21 mouse cellular contexts compared by ENCODE assay signal in genomic region chr14:87433390-87433915, GRCm38 (mm10).
"Had no signal": no experiment of that assay in that cellular context is flagged by ENCODE, and none has a peak within 500 bp of the region (broad histone marks: within the 10 kb centered on the region; RNA-seq: fewer than 3 reads in every experiment).

No protein-coding gene starts in this region.

- H3K4me1 ChIP-seq: hindbrain, embryonic 13.5 days; hindbrain, embryonic 15.5 days; limb, embryonic 13.5 days; limb, embryonic 15.5 days had no signal

- H3K9ac ChIP-seq: forebrain, postnatal 0 days; heart, embryonic 13.5 days; heart, embryonic 15.5 days; hindbrain, embryonic 13.5 days; hindbrain, embryonic 15.5 days; limb, embryonic 13.5 days; limb, embryonic 15.5 days; liver, embryonic 12.5 days; liver, embryonic 14.5 days had no signal

- H3K27me3 ChIP-seq: heart, embryonic 13.5 days; heart, embryonic 15.5 days; hindbrain, embryonic 13.5 days; hindbrain, embryonic 15.5 days; limb, embryonic 13.5 days; limb, embryonic 15.5 days; liver, embryonic 12.5 days had no signal

- H3K27ac ChIP-seq: heart, embryonic 13.5 days; heart, embryonic 15.5 days; hindbrain, embryonic 13.5 days; hindbrain, embryonic 15.5 days; hindbrain, postnatal 0 days; limb, embryonic 13.5 days; limb, embryonic 15.5 days; liver, embryonic 12.5 days; liver, embryonic 14.5 days had no signal

- H3K4me3 ChIP-seq: heart, embryonic 13.5 days; heart, embryonic 15.5 days; hindbrain, embryonic 13.5 days; hindbrain, embryonic 15.5 days; limb, embryonic 13.5 days; limb, embryonic 15.5 days; liver, embryonic 12.5 days had no signal

- DNase-seq: forebrain, postnatal 0 days; gastrocnemius, postnatal 14 days; gastrocnemius, postnatal 36 days; heart, adult 18-20 months; heart, postnatal 14 days; heart, postnatal 36 days; layer of hippocampus, adult 9-11 months; layer of hippocampus, postnatal 36 days; left cerebral cortex, postnatal 4 days; lung, adult 18-20 months had no signal

- ATAC-seq: forebrain, postnatal 0 days; hindbrain, postnatal 0 days; intestine, embryonic 16.5 days; liver, embryonic 12.5 days had no signal

- H3K9me3 ChIP-seq: heart, embryonic 13.5 days; heart, embryonic 15.5 days; hindbrain, embryonic 13.5 days; hindbrain, embryonic 15.5 days; limb, embryonic 13.5 days; limb, embryonic 15.5 days; liver, embryonic 12.5 days had no signal

- H3K4me2 ChIP-seq: heart, embryonic 11.5 days; heart, embryonic 13.5 days; heart, embryonic 15.5 days; hindbrain, embryonic 13.5 days; hindbrain, embryonic 15.5 days; limb, embryonic 13.5 days; limb, embryonic 15.5 days; liver, embryonic 12.5 days had no signal

- H3K36me3 ChIP-seq: hindbrain, embryonic 15.5 days had no signal
